Mouse (Mus musculus): Measurements from ENCODE around the gene Ppp1r14d.

Gene Ppp1r14d

DNA sequence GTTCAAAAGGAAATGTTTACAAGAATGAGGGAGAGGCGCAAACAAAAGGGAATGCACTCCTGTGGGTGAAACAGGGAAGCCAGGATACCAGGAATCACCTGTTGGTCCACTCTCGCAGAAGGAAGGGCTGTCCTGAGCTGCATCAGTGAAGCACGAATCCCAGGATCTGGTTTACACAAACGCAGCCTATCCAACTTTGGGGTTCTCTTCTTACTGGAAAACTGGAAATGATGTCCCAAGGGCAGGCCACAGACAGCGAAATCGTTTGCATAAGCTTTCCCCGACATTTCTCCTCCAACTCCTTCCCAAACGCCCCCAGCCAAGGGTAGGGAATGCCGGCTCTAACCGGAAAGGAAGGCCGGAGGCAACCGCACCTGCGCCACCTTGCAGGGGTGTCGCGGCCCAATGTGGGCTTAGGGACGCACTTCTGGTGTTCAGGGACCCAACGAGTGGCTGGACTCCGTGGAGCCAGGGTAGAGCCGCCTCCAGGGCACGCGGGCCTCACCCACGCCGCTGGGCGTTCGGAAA lies 7.0 kb upstream of the Ppp1r14d start:
- no peak for DNase-seq (ENCODE audit: low spot score)

DNA sequence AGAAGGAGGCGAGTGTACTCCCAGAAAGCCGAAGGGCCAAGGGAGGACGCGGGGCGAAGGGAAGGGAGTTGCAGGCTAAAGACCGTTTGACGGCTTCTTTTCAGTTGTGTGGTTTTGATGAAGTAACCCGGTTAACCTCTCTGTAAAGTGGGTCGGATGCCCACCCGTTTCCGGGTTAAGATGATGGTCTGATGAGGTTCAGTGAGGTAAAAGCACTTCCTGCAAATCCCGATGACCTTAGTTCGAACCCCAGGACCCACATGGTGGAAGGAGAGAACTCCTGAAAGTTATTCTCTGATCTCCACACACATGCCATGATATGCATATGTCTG lies 20.6 kb downstream of the Ppp1r14d start:
- DNase-seq (ENCODE audit: low spot score): no peak

DNA sequence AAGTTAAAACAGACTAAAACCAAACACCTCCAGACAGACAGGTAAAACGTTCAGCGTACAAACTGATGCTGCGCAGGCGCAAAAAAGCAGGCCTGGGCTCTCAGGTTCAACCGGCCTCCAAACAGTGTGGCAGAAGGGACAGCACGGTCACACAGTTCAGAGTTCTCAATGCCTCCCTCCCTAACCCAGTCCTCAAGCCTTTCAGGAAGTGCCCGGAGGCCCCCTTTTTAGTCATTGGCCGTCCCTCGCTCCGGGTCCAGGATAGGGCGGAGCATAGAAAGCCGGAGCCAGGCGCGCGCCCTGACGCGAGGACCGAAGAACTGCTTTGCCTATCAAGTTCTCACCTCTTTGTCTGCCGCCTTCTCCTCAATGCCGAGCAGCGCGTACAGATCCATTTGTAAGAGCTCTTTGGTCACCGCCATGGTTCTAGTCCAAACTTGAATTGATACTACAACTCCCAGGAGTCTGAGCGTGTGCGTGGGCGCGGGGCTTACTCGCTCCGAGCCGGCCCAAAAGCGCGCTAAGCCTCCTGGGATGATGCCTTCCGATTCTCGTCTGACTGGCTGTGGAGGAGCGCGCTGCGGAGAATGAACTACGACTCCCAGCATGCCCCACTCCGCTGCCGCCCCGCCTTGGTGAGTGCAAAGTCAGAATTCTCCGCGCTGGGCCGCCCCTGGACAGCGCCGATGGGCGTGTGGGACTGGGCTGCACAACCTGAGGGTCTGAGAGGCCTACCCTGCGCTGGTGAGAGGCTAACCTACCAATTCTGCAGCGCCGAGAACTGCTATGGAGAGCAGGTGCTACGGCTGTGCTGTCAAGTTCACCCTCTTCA lies 21.1 kb downstream of the Ppp1r14d start, which contains the start of the genes Zfyve19 and Dnajc17:
Zfyve19 (plus strand) TSS at position 274 of the 832 bp plus-strand sequence.
Dnajc17 (minus strand) TSS at position 452 of the 832 bp plus-strand sequence.
- DNase-seq (ENCODE audit: low spot score): peak; percentile 92

DNA sequence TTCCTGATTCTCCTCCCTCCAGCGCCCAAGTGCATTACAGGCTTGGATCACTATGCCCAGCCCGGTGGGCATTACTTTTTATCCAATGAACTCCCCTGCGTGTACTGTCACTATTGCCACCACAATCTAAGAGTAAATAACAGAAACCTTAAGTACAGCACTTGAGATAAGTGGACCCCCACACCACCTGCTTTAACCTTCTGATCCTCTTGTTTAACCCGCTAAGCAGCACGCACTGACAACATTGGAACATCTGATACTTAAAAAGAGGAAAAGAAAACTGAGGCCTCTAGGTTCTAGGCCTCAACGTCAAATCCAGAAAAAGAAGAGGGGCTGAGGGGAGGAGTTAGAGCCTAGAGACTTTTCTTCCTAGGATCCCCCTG lies 21.8 kb downstream of the Ppp1r14d start:
- DNase-seq (ENCODE audit: low spot score): no peak

DNA sequence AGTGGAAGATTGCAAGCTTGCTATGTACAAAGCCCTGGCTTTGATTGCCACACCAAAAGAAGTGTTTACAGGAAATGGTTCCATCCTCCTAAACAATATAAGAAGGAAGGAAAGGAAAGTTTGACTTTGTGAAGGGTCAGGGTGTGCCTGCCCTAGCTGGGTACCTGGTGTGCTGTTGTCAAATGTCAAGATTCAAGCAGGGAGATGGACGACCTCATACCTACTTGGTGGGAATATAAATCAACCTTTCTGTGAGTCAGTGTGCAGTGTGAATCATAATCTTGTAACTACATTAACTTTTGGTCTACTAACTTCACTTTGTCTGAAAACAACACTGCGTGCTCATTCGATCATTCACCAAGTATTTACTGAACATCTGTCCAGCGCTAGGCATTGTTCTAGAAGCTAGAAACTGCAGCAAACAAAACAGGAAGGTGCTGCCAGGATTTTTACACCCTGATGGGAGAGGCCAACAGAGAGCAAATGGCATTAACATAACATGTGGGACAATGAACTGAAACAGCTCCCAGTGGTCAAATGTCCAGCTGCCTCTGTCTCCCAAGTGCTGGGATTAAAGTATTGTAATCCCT lies 25.7 kb downstream of the Ppp1r14d start:
- DNase-seq (ENCODE audit: low spot score): no peak

GRCm38 (mm10) chr2:119202914-119203453 lies 26.7 kb downstream of the Ppp1r14d start:
- no peak for DNase-seq (ENCODE audit: low spot score)

DNA sequence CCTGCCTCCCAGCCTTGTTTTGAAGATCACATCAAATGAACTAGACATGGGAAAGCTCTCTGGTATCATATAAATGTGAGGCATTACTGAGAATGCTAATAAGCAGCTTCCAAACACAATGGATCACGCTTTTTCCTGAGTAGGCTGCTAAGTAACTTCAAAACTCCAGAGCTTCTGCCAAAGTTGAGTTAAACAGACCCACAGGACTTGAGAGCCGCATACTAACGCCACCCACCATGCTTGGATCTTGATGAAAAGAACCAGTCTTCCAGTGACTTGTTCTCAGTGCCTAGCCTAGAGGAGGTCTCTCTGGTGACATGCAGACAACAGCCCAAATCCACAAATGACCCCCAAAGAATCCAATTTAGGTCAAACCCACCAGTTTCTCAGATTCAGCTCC lies 30.8 kb downstream of the Ppp1r14d start:
- no peak for DNase-seq (ENCODE audit: low spot score)

DNA sequence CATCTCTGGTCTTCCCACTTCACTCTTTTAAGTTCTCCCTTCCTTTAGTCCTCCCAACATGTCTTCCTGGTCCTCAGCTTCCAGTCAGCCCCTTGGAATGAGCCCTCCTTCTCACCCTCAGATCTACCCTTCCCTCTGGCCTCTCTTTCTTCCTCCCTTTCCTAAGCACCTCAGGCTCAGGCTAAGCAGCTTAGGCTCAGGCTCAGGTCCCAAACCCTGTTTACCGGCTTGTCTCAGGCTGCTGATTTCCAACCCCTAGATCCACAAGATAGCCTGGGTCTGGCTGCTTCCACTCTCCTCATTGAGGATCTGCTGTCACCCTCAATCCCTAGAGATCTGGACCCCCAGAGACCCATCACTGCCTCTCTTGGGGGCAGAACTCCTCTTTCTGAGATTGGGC lies 31.7 kb downstream of the Ppp1r14d start:
- no peak for DNase-seq (ENCODE audit: low spot score)

GRCm38 (mm10) chr2:119197493-119197892 lies 32.2 kb downstream of the Ppp1r14d start:
- no peak for DNase-seq (ENCODE audit: low spot score)

DNA sequence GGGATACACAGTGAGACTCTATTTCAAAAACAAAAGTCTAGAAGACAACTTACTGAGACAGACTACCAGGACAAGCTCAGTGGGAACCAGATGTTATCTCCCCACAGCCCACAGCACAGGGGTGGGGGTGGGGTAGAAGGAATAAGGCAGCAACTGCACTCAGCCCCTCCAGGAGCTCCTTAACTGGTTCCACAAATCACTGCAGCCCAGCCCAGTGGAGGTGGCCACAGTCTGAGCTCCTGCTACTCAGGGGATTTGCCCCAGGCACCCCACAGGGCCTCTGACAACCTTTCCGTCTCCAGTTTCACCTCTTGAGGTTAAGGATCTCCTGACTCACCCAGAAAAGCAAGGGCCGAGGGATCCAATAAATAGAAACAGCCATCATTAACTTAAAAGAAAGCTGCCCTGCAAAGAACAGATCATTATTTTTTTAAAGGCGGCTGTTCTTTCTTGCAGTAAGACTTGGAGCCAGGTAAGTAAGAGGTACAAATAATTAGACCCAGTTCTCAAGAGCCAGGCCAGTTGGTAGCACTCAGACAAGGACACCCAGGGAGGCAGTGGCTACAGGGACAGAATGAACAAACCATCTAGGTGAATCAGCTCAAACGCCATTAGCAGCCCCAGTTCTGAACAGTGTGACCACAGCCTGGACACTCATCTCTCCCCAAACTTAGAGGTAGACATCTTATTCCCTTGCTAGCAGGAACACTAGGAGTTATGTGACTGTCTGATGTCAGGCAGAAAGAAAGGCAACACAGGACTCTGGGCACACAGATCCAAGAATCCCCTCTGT lies 33.2 kb downstream of the Ppp1r14d start:
- no peak for DNase-seq (ENCODE audit: low spot score)

DNA sequence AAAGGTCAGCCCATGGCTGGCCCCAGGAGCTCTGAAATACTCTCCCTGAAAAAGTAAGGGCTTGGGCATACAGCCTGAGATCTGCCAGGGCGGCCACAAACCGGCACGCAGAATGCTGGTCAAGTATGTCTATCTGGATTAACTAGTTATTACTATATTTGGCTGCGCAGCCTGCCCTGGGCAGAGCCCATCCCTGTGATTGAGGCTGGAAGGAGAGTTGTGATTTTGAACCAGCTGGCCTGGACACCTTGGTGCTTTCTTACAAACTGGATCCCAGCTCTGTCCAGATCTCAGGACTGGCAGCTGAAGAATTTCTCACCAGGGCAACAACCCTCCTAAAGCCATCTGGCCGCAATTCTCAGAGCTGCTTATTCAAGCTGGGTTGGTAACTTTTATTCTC lies 35.6 kb downstream of the Ppp1r14d start:
- DNase-seq (ENCODE audit: low spot score): no peak

DNA sequence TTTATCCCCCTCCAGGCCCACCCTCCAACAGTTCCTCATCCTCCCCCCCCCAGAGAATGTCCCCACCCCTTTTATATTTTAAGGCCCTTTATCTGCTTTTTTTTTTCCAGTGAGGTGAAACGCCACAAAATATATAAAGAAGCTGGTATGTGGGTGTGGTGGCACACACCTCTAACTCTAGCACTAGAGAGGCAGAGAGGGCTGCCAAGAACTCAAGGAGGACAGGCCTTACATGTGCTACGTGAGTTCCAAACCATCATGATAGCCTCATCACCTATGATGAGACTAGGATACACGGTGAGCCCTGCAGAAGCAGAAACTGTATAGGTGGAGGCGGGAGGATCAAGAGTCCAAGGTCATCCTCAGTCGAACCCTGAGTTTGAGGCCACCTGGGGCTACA lies 38.7 kb downstream of the Ppp1r14d start:
- DNase-seq (ENCODE audit: low spot score): no peak

GRCm38 (mm10) chr2:119189029-119189710 lies 40.5 kb downstream of the Ppp1r14d start:
- DNase-seq (ENCODE audit: low spot score): peak; percentile 45

- DNase-seq (ENCODE audit: low spot score): no peak
These were observed 46.8 kb downstream of the Ppp1r14d start for GRCm38 (mm10) chr2:119182914-119183313.

- DNase-seq (ENCODE audit: low spot score): no peak
These were observed 52.2 kb downstream of the Ppp1r14d start for GRCm38 (mm10) chr2:119177384-119177939.

GRCm38 (mm10) chr2:119176761-119177160 lies 52.9 kb downstream of the Ppp1r14d start:
- DNase-seq (ENCODE audit: low spot score): no peak

GRCm38 (mm10) chr2:119175614-119176013 lies 54.1 kb downstream of the Ppp1r14d start:
- DNase-seq (ENCODE audit: low spot score): no peak

- no peak for DNase-seq (ENCODE audit: low spot score)
These were observed 54.8 kb downstream of the Ppp1r14d start for GRCm38 (mm10) chr2:119174866-119175265.

- DNase-seq (ENCODE audit: low spot score): no peak
These were observed 55.6 kb downstream of the Ppp1r14d start, which contains the start of gene Gm14137 for GRCm38 (mm10) chr2:119173991-119174651. Gene Gm14137, plus strand, starts transcription at chr2:119174509.

DNA sequence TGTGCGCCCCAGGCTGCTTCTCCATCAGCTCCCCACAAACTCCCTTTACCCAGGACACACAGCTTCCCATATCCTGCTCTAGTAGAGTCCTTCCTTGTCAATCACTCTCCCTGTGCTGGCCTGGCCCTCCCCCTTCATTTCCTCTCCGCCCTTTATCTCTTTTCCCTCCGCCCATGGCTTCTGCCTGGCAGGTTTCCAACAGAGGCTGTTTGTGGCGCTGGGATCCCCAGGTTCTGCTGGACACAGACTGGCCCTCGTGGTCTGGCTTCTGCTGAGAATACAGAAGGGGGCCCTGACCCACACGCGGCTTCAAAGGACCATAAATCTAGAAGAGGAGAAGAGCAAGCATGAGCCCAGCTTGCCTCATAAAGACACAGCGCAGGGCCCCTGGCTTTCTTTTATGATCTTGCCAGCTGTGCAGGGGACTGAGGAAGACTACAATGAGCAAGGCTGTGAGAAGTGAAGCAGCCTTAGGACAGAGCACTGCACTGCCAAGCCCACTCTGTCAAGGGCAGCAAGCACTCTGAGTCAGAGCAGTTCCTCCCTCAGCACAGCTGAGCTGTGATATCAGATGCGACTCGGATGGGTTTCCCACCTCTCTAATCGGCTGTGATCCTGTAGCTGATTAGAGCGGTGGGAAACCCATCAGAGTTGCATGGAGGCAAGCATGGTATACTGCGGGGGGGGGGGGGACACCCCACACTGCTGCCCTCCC lies 56.7 kb downstream of the Ppp1r14d start:
- peak; percentile 49 for DNase-seq (ENCODE audit: low spot score)
